In the genomic region with DNA sequence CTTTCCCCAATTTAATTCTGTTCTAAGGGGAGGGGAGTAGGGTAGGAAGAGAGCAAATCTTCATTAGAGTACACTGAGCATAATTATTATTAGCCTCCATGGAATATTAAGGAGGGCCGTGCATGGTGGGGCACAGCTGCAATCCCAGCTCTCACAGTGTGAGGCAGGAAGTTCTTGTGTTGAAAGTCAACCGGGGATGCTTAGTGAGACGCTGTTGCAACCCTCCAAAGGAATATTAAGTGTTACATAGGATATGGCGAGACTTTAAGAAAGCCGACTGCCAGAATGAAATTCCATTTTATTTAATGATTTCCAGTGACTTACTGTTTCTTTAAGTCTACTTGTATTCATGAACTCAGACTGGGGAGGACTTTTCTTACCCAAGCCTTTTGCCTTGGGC, we compare ENCODE assay signal across 24 mouse cellular contexts. TPM values are rescaled to one million over a fixed set of nuclear protein-coding genes. Genes with fewer than 3 reads are reported as not detected.
DNase-seq lines count a peak whose midpoint lies in the region; ATAC-seq and TF ChIP-seq lines count a peak whose summit lies in the region.
"Had no signal": no experiment of that assay in that cellular context is flagged by ENCODE, and none has a peak within 500 bp of the region (broad histone marks: within the 10 kb centered on the region; RNA-seq: fewer than 3 reads in every experiment).

No protein-coding gene starts in this region.

- TF ChIP-seq CTCF in lung, embryonic 14.5 days (IDR thresholded peaks at IDR 0.05; ENCODE audit: low read depth) = no peak
- TF ChIP-seq CTCF in lung, adult 2 months (IDR thresholded peaks at IDR 0.05; ENCODE audit: insufficient read depth, low read length) = no peak
- TF ChIP-seq CTCF in lung, postnatal 0 days (IDR thresholded peaks at IDR 0.05) = peak; percentile 24; the same call in 1 of the 2 replicates

- TF ChIP-seq EP300 in lung, postnatal 0 days (IDR thresholded peaks at IDR 0.05) = no peak

- H3K4me1 ChIP-seq in lung, embryonic 14.5 days (ENCODE audit: insufficient read depth) = peaks cover 1% of the 10 kb centered on the region; the same call in 1 of the 2 replicates
- H3K4me1 ChIP-seq in lung, adult 2 months (ENCODE audit: control insufficient read depth, insufficient read depth, low read length) = peaks cover 2% of the 10 kb centered on the region; the same call in 1 of the 2 replicates
- no peaks in the 10 kb centered on the region for H3K4me1 ChIP-seq in lung, postnatal 0 days (ENCODE audit: insufficient read depth, low read depth, low read length)

- WGBS in lung, embryonic 14.5 days = 52% methylated on average over 5 of the region's 5 CpGs
- WGBS in lung, adult 2 months = 75% methylated on average over 5 of the region's 5 CpGs
- WGBS in lung, postnatal 0 days = 59% methylated on average over 5 of the region's 5 CpGs

- H3K27ac ChIP-seq in lung, embryonic 14.5 days (ENCODE audit: low read depth) = no peak overlapping the region
- no peak overlapping the region for H3K27ac ChIP-seq in lung, postnatal 0 days (ENCODE audit: low read length)
- H3K27ac ChIP-seq: embryonic facial prominence, embryonic 13.5 days; embryonic facial prominence, embryonic 15.5 days; forebrain, embryonic 10.5 days; forebrain, embryonic 12.5 days had no signal

- no peak for TF ChIP-seq POLR2A in lung, adult 2 months (IDR thresholded peaks at IDR 0.05; ENCODE audit: borderline replicate concordance, extremely low read depth, low read depth, low read length)

- no peaks in the 10 kb centered on the region for H3K9me3 ChIP-seq in lung, embryonic 14.5 days (ENCODE audit: low read depth, low read length)
- H3K9me3 ChIP-seq in lung, postnatal 0 days (ENCODE audit: low read length) = no peaks in the 10 kb centered on the region
- H3K9me3 ChIP-seq: embryonic facial prominence, embryonic 13.5 days; embryonic facial prominence, embryonic 15.5 days; forebrain, embryonic 10.5 days; forebrain, embryonic 12.5 days had no signal

- no peaks in the 10 kb centered on the region for H3K36me3 ChIP-seq in lung, embryonic 14.5 days (ENCODE audit: insufficient read depth)
- no peaks in the 10 kb centered on the region for H3K36me3 ChIP-seq in lung, postnatal 0 days (ENCODE audit: insufficient read depth, low read length)
- H3K36me3 ChIP-seq: embryonic facial prominence, embryonic 13.5 days; embryonic facial prominence, embryonic 15.5 days; forebrain, embryonic 10.5 days; forebrain, embryonic 12.5 days had no signal

- no peak overlapping the region for H3K4me3 ChIP-seq in lung, embryonic 14.5 days (ENCODE audit: low read depth, low read length)
- H3K4me3 ChIP-seq in lung, adult 2 months (replicated peaks; ENCODE audit: extremely low read depth, low read depth, low read length) = no peak overlapping the region
- H3K4me3 ChIP-seq in lung, postnatal 0 days (ENCODE audit: low read depth, low read length) = no peak overlapping the region
- H3K4me3 ChIP-seq: embryonic facial prominence, embryonic 13.5 days; embryonic facial prominence, embryonic 15.5 days; erythroblast, embryonic 14.5 days; forebrain, embryonic 10.5 days; forebrain, embryonic 12.5 days had no signal

- no peaks in the 10 kb centered on the region for H3K27me3 ChIP-seq in lung, embryonic 14.5 days (ENCODE audit: insufficient read depth, low read length)
- H3K27me3 ChIP-seq in lung, postnatal 0 days (replicated peaks; ENCODE audit: insufficient read depth, low read length) = no peaks in the 10 kb centered on the region
- H3K27me3 ChIP-seq: embryonic facial prominence, embryonic 15.5 days had no signal

- DNase-seq in lung, embryonic 14.5 days = peak; percentile 47
- no peak for DNase-seq in lung, adult 2 months
- DNase-seq in lung, postnatal 0 days (ENCODE audit: low spot score) = peak; percentile 80
- DNase-seq in lung, postnatal 10 days = no peak
- no peak for DNase-seq in spleen, postnatal 14 days (ENCODE audit: low spot score in 2 of 2)
- DNase-seq: adrenal gland, adult 2 months; adrenal gland, postnatal 10 days; adrenal gland, postnatal 25 days; cerebellum, adult 11 months; cerebellum, adult 18-20 months; cerebellum, adult 8-10 months; cerebellum, adult 9-11 months; cerebellum, postnatal 14 days; cerebellum, postnatal 36 days; embryo, embryonic 11 days had no signal

- H3K9ac ChIP-seq in lung, embryonic 14.5 days = no peak overlapping the region
- no peak overlapping the region for H3K9ac ChIP-seq in lung, postnatal 0 days (replicated peaks; ENCODE audit: low read depth)
- H3K9ac ChIP-seq: embryonic facial prominence, embryonic 13.5 days; embryonic facial prominence, embryonic 15.5 days; forebrain, embryonic 12.5 days had no signal

- ATAC-seq in lung, embryonic 14.5 days (ENCODE audit: insufficient read depth) = no peak
- peak; percentile 70 for ATAC-seq in lung, postnatal 0 days
- ATAC-seq: forebrain, embryonic 14.5 days; forebrain, embryonic 16.5 days had no signal

- H3K4me2 ChIP-seq in lung, embryonic 14.5 days = no peak overlapping the region
- H3K4me2 ChIP-seq in lung, postnatal 0 days (replicated peaks; ENCODE audit: low read depth, low read length) = no peak overlapping the region
- H3K4me2 ChIP-seq: embryonic facial prominence, embryonic 13.5 days; embryonic facial prominence, embryonic 15.5 days; forebrain, embryonic 12.5 days had no signal

RNA-seq across cellular contexts. Expression of a gene that starts 23.9 kb away (rescaled TPM):
- 0.35 and 1.1 TPM in 2 replicates for polyA plus RNA-seq in lung, embryonic 14.5 days (2014; fragmentation: Nextera tagmentation; extraction: Ambion mirVana)
- polyA plus RNA-seq in lung, adult 2 months (2012; rRNA removed) = 1.3 and 1.8 TPM in 2 replicates
- polyA plus RNA-seq in lung, postnatal 0 days (2015; fragmentation: Nextera tagmentation; extraction: Ambion mirVana) = 0.86 and 1.6 TPM in 2 replicates
- polyA plus RNA-seq: brain, embryonic 14.5 days; C2C12; erythroblast, embryonic 14.5 days; forebrain, embryonic 14.5 days; forebrain, embryonic 16.5 days had no signal

RNA-seq across cellular contexts. Expression of a gene that starts 54.0 kb away (rescaled TPM):
- 20.4 and 22.0 TPM in 2 replicates for polyA plus RNA-seq in lung, embryonic 14.5 days (2014; fragmentation: Nextera tagmentation; extraction: Ambion mirVana)
- 48.6 and 75.9 TPM in 2 replicates for polyA plus RNA-seq in lung, adult 2 months (2012; rRNA removed)
- 16.7 and 18.6 TPM in 2 replicates for polyA plus RNA-seq in lung, postnatal 0 days (2015; fragmentation: Nextera tagmentation; extraction: Ambion mirVana)

Comparison
In these comparisons a context has a peak if more than half of its experiments do, and no peak if none do; other contexts are left out.
1. DNase-seq: peak in lung, embryonic 14.5 days (single experiment) and lung, postnatal 0 days (single experiment); none in lung, adult 2 months (single experiment), lung, postnatal 10 days (single experiment) and spleen, postnatal 14 days (0 of 2).